Mouse (Mus musculus): ENCODE data around the gene Arih2.

Arih2 gene

DNA sequence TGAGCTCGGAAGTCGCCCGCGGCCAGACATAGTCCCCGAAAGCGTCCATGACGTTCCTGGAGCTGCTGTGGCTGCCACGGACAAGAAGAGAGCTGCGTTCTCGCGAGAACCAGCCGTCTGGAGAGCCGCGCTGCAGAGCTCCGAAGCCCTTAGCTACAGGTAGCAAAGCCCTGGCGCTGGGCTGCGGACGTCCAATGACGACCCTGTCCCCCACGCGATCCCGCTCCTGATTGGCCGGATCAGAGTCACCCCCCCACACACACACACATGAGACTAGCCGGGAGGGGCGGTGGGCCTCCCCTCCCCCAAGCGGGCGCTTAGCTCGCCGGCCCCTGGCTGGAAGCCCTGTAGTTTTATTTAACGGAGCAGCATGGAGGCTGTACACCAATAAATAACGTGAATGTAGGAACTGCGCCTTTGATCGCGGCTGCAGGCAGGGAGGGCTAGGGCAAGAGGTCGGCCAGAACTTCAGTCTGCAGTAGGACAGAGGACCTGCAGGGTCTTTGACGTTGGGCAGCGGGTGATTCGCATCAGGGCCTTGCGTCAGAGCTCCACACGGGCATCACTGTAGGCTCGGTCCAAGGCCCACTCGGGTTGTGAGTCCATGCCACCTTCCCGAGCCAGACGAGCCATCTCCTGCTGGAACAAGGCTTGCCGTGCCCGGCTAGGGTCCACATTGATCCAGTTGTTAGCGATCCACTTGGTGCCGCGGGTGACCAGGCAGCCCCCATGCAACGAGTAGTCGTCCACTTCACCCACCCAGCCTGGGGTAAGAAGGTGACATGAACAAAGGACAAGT lies 70.4 kb downstream of the Arih2 start, which contains the start of gene Wdr6:
Gene Wdr6 (minus strand): TSS at position 195 of the 799 bp plus-strand sequence.
- peak; percentile 86 for DNase-seq

DNA sequence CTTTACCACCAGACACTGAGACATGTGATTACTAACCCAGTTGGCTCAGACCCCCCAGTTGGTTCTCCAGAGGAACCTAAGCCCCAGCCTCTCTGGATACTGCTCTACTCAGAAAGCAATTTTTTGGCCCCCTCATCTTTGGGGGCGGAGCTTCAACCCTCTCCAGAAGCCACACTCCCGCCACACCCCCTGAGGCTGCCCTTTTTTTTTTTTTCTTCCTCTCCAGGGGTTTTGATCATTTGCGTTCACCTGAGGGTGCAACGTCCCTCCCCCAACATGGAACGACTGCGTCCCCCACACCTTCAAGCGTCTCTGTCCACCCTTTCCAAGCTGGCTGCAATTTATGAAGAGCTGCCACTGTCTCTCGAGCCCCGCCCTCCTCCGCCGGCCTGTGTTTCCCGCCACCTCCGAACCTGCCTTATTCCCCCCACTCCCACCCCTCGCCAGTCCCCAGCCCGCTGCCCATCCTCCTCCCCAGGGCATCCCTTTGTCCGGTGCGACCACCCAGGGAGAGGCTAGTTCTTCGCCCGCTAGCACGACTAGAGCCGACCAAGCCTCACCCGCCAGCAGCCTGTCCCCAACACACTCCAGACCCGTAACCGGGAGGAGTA lies 71.1 kb downstream of the Arih2 start:
- DNase-seq, result no peak

DNA sequence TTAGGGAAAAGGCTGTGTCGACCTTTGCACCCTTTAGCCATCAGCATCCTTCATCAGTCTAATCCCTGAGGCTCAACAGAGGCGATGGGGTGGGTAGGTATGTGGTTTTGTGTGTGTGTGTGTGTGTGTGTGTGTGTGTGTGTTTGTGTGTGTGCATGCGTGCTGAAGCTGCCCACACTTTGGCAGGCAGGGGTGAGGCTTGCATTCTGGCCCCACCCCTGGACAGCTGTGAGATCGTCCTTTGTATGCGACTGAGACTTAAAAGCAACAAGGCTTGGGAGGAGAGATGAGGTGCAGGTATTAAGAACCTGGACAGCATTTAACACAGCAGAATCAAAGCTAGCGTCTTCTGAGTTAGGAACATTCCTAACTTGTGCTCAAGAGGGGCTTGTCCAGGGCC lies 72.2 kb downstream of the Arih2 start:
- DNase-seq, result no peak

DNA sequence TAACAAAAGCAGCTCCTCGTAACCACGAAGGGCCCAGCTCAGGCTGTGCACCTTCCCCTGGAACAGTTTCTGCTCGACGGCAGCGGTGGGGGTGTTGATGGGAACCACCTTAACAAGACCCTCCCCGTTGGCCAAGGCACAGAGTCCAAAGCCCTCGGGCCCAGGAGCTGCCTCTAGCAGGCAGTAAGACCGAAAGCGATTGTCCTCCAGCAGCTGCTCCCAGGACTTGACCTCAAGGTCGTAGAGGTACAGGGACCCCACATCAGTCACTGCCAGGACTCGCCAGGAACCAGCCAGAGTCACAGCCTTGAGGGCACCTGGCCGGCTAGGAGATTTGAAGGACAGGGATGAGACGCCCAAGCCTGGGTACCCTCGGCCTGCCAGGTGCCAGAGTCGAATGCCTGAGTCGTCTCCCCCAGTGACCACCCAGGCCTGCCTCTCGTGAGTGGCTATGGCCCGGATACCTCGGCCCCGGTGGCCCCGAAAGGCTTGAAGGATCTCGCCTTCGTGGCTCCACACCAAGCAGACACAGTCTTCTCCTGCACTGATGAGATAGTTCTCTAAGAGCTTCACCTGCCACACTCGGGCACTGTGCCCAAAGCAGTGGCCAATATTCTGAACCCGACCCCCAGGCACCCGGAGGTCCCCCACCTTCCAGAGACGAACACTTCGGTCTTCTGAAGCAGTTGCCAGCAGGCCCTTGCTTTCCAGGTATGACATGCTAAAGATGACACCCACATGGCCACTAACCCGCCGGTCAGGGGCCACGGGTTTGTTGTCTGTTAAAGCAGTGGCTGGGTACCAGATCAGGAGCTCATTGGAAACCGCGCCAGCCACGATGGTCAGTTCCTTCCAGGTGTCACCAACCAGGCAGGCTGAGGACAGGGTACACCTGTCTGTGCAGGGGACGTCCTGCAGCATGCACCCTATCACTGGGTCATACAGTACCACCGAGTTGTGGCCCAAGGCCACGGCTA lies 73.6 kb downstream of the Arih2 start:
- DNase-seq, result no peak

DNA sequence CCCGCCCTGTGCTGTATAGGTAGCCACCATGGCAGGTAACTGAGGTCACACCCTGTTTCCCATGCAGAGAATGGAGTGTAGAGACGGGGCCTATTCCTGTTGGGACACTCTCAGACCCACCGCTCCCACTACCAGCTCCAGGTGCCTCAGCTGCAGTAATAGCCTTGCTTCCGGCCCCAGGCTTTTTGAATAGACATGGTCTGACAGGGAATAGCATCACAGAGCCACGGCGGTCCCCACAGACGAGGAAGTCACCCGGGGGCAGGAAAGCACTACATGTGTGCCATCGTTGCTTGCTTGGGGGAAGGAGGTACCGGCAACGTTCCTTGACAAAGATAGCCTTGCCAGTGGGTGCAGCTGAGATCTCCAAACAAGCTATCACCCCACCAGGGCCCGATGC lies 74.3 kb downstream of the Arih2 start:
- DNase-seq, result no peak

DNA sequence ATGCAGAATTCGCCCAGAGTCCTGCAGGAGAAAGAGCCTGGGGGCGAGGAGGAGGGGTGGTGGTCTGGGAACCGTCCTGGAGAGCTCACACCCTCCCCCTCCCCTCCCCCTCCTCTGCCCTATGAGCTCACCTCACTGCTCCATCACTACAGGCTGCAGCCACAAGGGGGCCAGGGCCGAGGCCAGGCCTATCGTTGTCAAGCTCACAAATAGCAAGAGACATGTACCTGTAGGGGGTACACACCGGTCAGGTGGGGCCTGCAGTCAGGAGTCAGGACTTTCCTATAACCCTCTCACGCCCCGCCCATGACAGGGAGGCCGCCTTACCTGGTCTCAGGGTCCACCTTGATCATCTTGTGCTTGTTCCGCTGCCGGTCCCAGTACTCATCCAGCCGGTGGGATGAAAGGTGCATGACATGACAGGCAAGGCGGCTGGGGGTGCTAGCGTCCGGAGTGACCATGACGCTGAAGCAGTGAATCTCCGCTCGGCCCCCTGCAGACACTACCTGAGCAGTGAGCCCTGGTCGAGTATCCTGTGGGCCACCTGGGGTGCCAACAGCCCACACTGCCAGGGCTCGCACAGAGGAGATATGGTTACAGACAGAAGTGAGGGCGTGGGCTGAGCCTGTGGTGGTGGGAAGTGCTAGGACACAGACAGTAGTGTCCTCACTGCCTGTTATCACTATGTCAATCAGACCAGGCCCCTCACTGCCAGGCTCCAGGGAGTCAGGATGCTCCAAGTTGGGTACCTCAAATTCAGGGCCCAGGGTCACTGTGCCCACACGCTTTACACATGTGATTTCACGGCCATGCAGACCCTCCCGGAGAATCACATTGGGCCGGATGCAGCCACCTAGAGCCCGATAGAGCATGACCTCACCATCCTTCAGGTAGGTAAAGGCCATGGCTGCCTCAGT lies 75.2 kb downstream of the Arih2 start:
- no peak for DNase-seq

DNA sequence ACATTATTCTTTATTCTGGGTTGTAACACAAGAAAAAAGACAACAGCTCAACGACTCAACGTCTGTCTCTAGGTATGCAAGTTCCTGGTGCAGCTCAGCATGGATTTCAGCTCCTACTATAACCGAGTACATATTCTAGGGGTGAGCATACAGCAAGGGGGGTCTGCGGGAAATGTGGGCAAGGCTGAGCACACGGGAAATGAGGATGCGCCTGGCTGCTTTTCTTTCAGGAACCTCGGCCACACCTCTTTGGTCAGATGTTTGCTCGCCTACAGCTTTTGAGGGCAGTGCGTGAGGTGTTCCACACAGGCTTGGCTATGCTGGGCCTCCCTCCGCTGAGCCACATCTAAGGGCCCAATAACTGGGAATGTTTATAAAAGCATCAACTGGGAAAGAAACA lies 76.9 kb downstream of the Arih2 start:
- no peak for DNase-seq

DNA sequence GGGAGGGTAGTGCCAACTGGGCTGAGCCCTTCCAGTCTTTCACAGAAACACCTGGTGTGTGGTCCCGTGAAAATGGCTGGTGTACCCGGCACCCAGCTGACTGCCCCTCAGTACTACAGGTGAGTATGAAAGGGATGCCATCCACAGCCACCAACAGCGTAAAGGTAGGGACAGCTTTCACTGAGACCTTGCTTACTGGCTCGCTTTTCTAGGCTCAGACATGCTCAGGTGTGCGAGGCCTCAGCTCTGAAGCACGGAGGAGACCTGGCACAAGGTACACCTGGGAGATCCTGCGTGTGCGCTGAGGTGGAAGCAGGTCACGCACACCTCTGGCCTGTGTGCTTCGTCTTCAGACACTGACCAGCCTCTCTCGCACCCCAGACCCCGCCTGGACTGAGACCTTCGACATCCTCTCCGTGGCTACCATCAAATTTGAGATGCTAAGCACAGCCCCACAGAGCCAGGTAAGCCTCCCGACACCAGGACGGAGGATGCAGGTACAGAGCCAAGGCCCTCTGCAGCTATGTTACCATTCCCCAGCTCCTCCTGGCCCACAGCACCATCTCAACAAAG lies 77.7 kb downstream of the Arih2 start:
- no peak for DNase-seq

DNA sequence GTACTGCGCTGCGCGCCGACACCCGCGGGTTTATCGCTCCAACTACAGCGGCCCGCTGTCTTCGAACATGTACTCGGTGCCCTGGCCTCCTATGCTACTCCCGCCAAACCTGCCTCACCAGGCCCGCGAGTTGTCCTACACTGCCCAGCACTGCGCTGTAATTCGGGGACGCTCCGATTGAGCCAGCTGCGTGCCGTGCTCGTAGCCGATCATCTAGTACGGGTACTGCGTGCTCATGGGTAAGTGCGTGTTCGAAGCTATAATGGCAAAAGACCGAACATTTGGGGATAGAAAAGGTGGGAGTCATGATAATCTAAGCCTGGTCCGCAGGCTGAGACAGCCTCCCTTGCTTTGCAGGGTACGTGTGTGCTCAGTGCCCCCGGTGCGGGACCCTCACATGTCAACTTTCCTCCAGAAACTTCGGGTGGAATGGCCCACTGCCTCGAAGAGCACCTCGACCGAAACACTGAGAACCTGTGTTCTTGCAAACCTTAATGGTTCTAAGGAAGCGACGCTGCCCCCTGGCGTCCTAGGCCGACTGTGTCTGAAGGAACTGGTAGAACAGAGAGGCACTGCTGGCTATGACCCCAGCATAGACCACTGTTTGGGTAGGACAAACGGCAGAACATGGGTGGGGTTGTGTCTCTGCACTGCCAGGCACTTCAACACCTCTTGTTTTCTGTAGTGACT lies 78.8 kb downstream of the Arih2 start:
- no peak for DNase-seq

DNA sequence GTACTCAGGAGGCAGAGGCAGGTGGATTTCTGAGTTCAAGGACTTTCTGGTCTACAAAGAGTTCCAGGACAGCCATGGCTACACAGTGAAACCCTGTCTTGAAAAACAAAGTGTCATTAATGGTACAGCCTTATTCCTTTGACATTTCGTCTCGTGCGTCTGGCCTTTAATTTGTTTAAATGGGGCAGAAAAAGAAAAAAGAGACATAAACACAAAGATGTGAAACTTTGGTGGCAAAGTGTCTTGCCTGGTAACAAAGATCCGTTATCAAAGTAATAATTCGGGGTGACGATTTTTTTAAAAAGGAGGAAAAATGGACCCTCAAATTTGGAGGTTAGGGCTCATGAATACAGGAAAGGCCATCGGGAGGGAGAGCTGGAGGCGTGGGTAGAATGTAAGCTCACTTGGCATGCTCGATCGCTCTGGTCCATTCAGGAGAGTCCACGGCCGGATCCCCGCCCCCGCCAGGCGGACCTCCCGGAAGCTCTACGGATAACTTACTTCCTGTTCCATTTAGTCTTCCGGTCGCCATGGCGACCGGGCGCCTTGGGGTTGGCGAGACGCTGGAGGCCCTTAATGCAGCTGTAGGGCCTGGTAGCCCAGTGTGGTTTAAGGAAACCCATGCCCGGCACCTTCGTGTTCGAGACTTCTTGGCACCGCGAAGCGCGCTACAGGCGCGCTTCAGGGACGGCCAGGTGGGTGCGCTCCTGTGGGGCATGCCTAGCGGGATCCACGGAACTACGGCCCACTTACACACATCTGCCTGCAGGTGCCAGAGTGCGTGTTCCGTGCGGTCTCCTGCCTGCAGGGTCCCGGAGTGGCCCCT lies 79.6 kb downstream of the Arih2 start, which contains the start of gene Dalrd3:
Gene Dalrd3 (plus strand): TSS at position 506 of the 826 bp plus-strand sequence.
- DNase-seq, result peak; percentile 83

DNA sequence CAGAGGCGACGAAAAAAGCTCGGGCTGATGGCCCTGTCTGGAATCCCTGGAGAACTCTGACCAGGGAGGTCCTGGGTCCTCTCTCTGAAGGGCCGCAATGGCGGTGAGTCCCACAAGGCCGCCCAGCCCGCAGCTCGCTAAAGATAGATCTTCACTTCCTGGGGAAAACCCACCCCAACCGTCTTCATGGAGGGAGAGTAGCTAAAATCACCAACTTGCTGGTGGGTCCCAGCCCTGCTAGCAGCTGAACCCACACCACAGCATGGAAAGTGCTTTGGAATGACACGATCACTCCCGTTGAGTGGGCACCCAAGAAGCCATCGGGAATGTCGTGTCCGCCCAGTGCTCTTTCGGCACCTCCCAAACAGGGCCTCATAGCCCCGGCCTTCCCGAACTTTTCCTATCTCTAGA lies 80.7 kb downstream of the Arih2 start:
- no peak for DNase-seq

DNA sequence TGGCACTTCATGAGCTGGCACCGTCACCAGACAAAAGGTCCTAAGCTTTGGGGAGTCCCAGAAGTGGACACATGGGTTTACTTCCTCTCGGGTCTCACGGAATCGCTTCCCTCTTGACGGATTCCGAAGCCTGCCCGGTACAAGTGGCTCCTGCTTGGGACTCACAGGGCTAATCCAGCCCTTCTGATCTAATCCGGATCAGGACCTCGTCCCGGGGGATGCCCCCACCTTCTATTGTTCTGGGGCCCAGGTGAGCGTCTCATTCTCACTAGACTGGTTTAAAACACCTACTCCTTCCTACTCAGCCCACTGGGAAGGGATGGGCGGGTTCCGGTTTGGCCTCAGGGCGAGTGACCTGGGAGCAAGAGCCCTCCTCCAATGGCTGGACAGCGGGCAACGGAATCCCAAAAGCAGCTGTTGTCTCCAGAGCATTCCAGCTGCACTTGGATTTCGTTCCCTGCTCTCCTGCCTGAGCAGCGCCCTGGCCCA lies 81.2 kb downstream of the Arih2 start:
- no peak for DNase-seq

DNA sequence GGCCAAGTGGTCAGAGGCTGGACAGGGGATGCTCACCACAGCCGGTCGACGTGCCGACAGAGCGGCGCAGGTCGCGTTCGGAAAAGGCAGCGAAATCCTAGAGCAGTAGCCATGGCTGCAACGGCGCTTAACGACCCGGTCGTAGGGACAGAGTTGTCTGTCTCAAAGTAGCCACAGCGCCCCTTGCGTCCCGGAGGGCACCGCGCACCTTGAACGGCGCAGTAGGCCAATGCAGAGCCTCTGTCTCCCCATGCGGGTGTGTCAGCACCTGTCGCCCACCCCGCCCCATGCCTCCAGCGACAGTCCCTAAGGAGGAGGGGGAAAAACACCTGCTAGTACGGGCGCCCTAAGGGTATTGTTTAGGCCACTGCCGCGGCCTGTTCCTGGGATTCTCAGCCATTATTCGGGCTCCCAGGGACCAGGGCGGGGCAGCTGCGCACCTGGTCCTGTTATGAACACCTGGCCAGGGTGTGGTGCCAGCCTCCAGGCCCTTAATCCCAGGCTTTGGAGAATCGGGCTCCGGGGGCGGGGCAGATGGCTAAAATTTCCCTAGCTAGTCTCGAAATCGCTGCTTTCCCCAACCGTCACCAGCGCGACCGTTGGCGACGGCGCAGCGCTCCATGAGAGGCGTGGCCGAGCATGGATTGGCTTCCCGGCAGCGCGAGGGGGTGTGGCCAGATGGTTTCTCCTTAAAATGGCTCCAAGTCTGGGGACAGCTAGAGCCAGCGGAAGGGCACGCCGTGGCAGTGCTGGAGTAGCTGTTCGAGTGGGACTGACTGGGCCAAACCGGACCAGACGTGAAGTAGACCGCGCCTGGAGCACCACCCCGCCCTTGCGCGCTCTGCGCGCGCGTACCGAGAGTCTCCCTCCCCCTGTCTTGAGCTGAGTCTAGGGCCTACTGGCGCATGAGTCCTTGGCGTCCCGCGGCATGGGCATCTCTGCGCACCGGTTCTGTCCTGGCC lies 82.1 kb downstream of the Arih2 start, which contains the start of gene Ndufaf3:
Gene Ndufaf3 (minus strand): TSS at position 620 of the 962 bp plus-strand sequence.
- DNase-seq, result peak; percentile 97

DNA sequence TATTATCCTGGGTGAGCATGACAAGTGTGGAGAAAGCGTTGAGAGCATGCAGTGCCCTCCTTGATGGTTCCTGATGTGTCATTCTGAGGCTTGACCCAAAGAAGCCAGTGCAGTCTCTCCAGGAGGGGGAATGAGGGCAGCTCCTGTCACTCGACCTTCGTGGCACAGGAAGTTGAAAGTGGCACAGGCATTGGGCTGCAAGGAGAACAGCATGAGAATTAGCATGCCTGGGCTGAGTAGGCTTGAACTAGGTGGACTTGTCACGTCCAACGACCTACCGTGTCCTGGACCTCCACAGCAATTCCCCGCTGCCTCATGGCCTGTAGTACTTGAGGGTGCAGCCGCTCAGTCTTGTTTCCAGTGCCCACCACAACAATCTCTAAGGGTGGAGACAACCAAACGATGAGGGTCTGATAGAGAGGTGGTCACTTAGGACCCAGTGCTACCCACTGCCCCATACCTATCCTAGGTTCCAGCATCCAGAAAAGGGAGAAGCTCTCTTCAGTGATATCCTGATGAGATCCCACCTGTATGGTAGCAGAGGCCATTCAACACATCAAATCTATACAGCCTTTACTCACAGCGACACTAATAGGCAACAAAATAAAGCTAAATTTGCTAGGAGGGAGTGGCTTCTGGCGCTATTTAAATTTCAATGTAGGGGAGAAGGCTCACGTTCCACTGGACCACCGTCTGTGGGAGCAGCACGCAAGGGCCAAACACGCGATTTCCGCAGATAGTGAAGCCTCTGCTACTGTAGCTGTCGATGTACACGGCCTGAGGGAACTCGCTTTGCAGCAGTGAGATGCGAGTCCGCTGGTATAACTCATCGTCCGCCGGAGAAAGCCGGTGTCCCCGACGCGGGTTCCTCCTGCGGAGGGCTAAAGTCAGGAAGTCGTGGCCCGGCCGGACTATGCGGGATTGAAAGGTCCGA lies 83.0 kb downstream of the Arih2 start:
- DNase-seq, result no peak

DNA sequence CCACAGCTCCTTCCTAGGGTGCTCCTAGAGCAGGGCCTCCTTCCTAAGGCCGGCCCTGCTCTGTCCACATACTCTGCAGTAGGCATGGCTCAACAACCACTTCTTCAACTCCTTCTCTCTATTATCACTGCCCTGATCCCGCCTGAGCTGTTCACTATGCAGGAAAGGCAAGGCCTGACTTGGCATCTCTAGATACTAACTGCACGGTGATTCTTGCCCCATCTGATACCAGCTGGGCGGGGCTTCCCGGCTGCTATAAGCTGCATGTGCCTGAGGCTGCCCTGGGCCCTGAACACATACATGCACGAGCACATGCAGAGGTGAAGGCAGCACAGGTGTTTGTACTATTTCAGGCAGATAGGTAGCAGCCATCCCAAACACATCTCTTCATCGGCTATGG lies 85.1 kb downstream of the Arih2 start:
- no peak for DNase-seq

DNA sequence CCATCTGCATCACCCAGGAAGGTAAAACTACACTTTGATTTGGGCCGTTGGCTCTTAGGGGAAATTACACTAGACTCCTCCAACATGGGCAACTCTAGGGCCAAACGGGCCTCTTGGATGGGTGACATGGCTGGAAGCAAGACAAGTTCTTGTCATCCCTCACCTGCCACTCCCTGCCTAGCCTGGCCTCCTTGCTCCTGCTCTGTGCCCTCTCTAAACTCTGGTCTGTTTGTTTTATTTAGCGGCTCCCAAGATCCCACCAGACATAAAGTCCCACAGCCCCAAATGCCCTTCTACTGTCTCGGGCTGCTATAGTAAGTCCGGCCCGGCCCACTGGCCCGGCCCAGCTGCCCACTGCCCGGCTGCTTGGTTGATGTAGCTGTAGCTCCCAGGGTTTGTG lies 85.5 kb downstream of the Arih2 start:
- DNase-seq, result no peak

DNA sequence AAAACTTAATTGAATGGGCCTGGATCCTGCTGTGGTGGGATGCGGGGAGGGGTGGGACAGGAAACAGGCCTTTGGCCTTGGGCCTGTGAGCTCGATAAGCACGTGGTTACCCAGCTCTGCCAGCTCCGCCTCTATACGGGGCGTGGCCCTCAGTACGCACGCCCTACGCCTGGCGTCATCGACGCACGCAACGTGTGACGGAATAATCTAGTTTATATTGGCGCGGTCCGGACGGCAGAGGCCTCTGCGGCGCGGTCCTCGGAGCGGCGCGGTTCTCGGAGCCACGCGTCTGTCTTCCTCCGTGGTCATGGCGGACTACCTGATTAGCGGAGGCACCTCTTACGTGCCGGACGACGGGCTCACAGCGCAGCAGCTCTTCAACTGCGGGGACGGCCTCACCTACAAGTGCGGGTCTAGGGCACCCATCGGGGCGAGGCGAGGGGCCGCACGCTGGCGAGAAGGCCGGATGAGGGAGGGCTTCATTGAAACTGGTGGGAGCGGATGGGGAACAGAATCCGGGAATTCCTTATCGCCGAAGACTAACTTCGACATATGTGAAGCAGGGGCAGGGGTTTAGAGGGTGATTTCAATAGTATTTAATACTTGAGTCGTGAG lies 88.9 kb downstream of the Arih2 start, which contains the start of gene Impdh2:
Gene Impdh2 (plus strand): TSS at position 60 of the 615 bp plus-strand sequence.
- DNase-seq, result peak; percentile 85
